Mouse (Mus musculus) liver, adult 10 weeks (tissue): ENCODE measurements around the gene Uqcr10. TPM values are rescaled to one million over a fixed set of nuclear protein-coding genes. Genes with fewer than 3 reads are reported as not detected.

Source experiments
- polyA plus RNA-seq: library from polyadenylated mRNA; stranded (reverse); fragments of 350-450 nt; fragmentation: Illumina TruSeq; extraction: RNeasy Lipid Tissue Mini Kit (QIAGEN cat#74804); gene quantifications from one replicate; pipeline ENCODE4 v1.2.3, GENCODE M21; 2014; ENCODE audit warnings: low read depth, low replicate concordance

Uqcr10 gene
- 30.9 TPM for polyA plus RNA-seq

DNA sequence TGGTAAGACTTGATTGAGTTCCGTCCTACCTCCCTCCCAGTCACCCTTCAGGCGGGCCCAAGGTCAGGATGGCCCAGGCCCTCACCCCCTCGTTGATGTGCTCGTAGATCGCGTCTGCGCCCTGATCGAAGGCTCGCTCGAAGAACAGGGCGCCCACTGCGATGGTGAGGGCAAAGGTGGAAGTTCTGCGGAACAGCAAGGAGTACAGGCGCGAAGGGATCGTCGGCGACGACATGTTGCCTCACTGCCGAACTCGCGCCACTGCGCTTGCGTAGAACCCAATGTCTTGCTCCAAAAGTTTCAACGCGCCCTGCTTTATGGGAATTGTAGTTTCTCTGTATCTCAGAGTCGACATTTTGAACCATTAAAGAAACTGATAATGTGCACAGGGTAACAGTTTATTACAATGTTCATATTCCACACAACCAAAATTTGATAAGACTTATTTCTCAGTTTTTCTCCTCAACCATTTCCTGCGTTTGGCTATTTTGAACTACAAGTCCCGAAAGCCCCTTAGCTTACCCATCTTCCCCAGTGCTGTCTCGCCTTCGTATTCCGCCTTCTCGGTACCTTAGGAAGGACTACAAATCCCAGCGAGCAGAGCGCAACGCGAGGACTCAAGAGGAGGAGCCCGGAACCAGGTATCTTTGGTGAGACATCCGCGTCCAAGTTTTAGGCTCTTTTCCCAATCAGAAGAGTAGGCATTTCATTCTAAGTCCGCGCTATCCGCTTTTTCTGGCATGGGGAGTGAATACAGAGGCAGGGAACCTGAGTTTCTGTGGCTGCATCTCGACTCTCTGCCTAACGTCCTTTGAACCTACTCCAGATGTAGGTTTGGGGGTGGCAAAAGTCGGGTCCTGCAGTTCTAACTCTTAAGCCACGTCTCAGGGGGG lies at the start of gene Uqcr10, which contains the start of gene Zmat5:
Gene Uqcr10 (minus strand): TSS at position 271 of the 893 bp plus-strand sequence.
Gene Zmat5 (plus strand): TSS at position 607 of the 893 bp plus-strand sequence.

DNA sequence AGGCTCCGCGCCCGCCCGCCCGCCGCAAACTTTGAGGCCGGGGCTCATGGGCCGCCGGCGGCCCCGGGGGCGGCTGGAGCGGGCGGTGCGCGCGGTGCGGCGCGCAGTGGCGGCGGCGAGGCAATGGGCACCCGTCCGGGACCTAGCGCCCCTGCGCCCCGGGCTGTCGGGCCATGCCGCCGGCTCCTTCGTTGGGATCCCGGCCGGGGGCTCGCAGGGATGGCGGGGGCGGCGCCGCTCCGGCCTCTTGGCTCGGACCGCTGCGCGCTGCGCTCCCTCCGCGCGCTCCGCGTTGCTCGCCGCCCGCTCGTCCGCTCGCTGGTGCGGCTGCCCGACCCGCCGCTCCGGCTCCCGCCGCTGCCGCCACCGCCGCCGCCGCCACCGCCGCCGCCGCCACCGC lies 42.6 kb upstream of the Uqcr10 start, which contains the start of gene Cabp7:
Gene Cabp7 (minus strand): TSS at position 46 of the 400 bp plus-strand sequence.

Other genes with a start within 250 kb of the Uqcr10 start
- 7.6 TPM for gene Mtmr3, start 109.5 kb downstream of the Uqcr10 start, polyA plus RNA-seq
- not detected for gene Gm11032, start 84.3 kb downstream of the Uqcr10 start, polyA plus RNA-seq
- gene Ascc2, start 66.6 kb downstream of the Uqcr10 start, polyA plus RNA-seq, result 6.0 TPM
- gene Zmat5, start 336 bp upstream of the Uqcr10 start, polyA plus RNA-seq, result not detected
- gene Cabp7, start 42.4 kb upstream of the Uqcr10 start, polyA plus RNA-seq, result not detected
- gene Nf2, start 145.2 kb upstream of the Uqcr10 start, polyA plus RNA-seq, result 22.1 TPM
- gene Nipsnap1, start 169.6 kb upstream of the Uqcr10 start, polyA plus RNA-seq, result 218 TPM
- 5.0 TPM for gene Thoc5, start 191.0 kb upstream of the Uqcr10 start, polyA plus RNA-seq
- 0.21 TPM for gene Nefh, start 243.7 kb upstream of the Uqcr10 start, polyA plus RNA-seq